9 mouse cellular contexts compared by ENCODE assay signal in genomic region chr6:125350995-125351324, GRCm38 (mm10). TPM values are rescaled to one million over a fixed set of nuclear protein-coding genes. Genes with fewer than 3 reads are reported as not detected.
DNase-seq lines count a peak whose midpoint lies in the region; ATAC-seq and TF ChIP-seq lines count a peak whose summit lies in the region.
"Had no signal": no experiment of that assay in that cellular context is flagged by ENCODE, and none has a peak within 500 bp of the region (broad histone marks: within the 10 kb centered on the region; RNA-seq: fewer than 3 reads in every experiment).

No protein-coding gene starts in this region.

- peak overlapping the region; percentile 95 for H3K9ac ChIP-seq in heart, embryonic 13.5 days
- peak overlapping the region; percentile 87 for H3K9ac ChIP-seq in heart, embryonic 16.5 days (ENCODE audit: low read length)
- H3K9ac ChIP-seq in liver, embryonic 15.5 days = no peak overlapping the region

- no peak for ATAC-seq in heart, embryonic 13.5 days (ENCODE audit: extremely low read depth, insufficient number of reproducible peaks, low FRiP score, low TSS enrichment)
- ATAC-seq in heart, embryonic 16.5 days (replicated peaks; ENCODE audit: extremely low read depth, insufficient read depth, low FRiP score) = no peak
- ATAC-seq in liver, embryonic 15.5 days (ENCODE audit: insufficient read depth) = no peak

- H3K27ac ChIP-seq in heart, embryonic 13.5 days (replicated peaks) = peak overlapping the region; percentile 90; the same call in 1 of the 2 replicates
- H3K27ac ChIP-seq in bone marrow, adult 2 months (ENCODE audit: control insufficient read depth, insufficient read depth, low read depth, low read length, poor library complexity) = peak overlapping the region; percentile 95
- H3K27ac ChIP-seq in heart, embryonic 16.5 days (ENCODE audit: low read length) = peak overlapping the region; percentile 4; the same call in 1 of the 2 replicates
- 0 out of 2 replicates have a peak overlapping the region, but pooled peaks have one; percentile 63 for H3K27ac ChIP-seq in liver, embryonic 15.5 days (replicated peaks)

- H3K4me2 ChIP-seq in heart, embryonic 13.5 days = peak overlapping the region; percentile 90
- H3K4me2 ChIP-seq in heart, embryonic 16.5 days (ENCODE audit: low read depth, low read length) = peak overlapping the region; percentile 77
- H3K4me2 ChIP-seq in liver, embryonic 15.5 days = peak overlapping the region; percentile 71

- 82% methylated on average over 2 of the region's 2 CpGs for WGBS in heart, embryonic 13.5 days
- WGBS in bone marrow, adult 2 months = 54% methylated on average over 2 of the region's 2 CpGs
- WGBS in heart, embryonic 16.5 days = 77% methylated on average over 2 of the region's 2 CpGs
- 71% methylated on average over 2 of the region's 2 CpGs for WGBS in liver, embryonic 15.5 days (ENCODE audit: insufficient replicate concordance)

- TF ChIP-seq CTCF in bone marrow, adult 2 months (IDR thresholded peaks at IDR 0.05; ENCODE audit: control insufficient read depth, insufficient read depth, low read length) = no peak

- H3K9me3 ChIP-seq in heart, embryonic 13.5 days = no peaks in the 10 kb centered on the region
- H3K9me3 ChIP-seq in heart, embryonic 16.5 days (replicated peaks; ENCODE audit: control insufficient read depth, low read length) = no peaks in the 10 kb centered on the region
- H3K9me3 ChIP-seq in liver, embryonic 15.5 days (replicated peaks) = no peaks in the 10 kb centered on the region

- 0 out of 2 replicates have a peak, but pooled peaks cover 2% of the 10 kb centered on the region for H3K36me3 ChIP-seq in heart, embryonic 13.5 days
- H3K36me3 ChIP-seq in heart, embryonic 16.5 days (ENCODE audit: control insufficient read depth, insufficient read depth) = no peaks in the 10 kb centered on the region
- no peaks in the 10 kb centered on the region for H3K36me3 ChIP-seq in liver, embryonic 15.5 days (replicated peaks)

- no peak for DNase-seq in heart, adult 8-10 months (ENCODE audit: low spot score)
- no peak for DNase-seq in adipocyte (ENCODE audit: low spot score)
- DNase-seq in natural killer cell, adult 2 months (ENCODE audit: low spot score in 2 of 2) = no peak
- no peak for DNase-seq in cerebellum, postnatal 14 days
- DNase-seq: gastrocnemius, postnatal 25 days had no signal

- no peaks in the 10 kb centered on the region for H3K27me3 ChIP-seq in heart, embryonic 13.5 days (replicated peaks)
- H3K27me3 ChIP-seq in heart, embryonic 16.5 days (ENCODE audit: control insufficient read depth, insufficient read depth, low read length) = no peaks in the 10 kb centered on the region
- peaks cover 17% of the 10 kb centered on the region; the same call in 1 of the 2 replicates for H3K27me3 ChIP-seq in liver, embryonic 15.5 days

- H3K4me1 ChIP-seq in heart, embryonic 13.5 days = peaks cover 74% of the 10 kb centered on the region
- H3K4me1 ChIP-seq in bone marrow, adult 2 months (ENCODE audit: control insufficient read depth, insufficient read depth, low read length) = peaks cover 9% of the 10 kb centered on the region
- peaks cover 45% of the 10 kb centered on the region for H3K4me1 ChIP-seq in heart, embryonic 16.5 days (ENCODE audit: control insufficient read depth, insufficient read depth, low read length)
- H3K4me1 ChIP-seq in liver, embryonic 15.5 days (replicated peaks) = peaks cover 70% of the 10 kb centered on the region

- TF ChIP-seq POLR2A in bone marrow, adult 2 months (IDR thresholded peaks at IDR 0.05; ENCODE audit: borderline replicate concordance, control insufficient read depth, low read depth, low read length) = no peak

- peak overlapping the region; percentile 84 for H3K4me3 ChIP-seq in heart, embryonic 13.5 days
- H3K4me3 ChIP-seq in bone marrow, adult 2 months (replicated peaks; ENCODE audit: control insufficient read depth, low read depth, low read length) = peak overlapping the region; percentile 93
- peak overlapping the region; percentile 74 for H3K4me3 ChIP-seq in heart, embryonic 16.5 days (ENCODE audit: low read length)
- peak overlapping the region; percentile 59 for H3K4me3 ChIP-seq in liver, embryonic 15.5 days (replicated peaks)

RNA-seq across cellular contexts. Expression of gene Tnfrsf1a, which starts 1.8 kb away (rescaled TPM):
- 39.0 and 43.8 TPM in 2 replicates for polyA plus RNA-seq in heart, embryonic 13.5 days (2015; fragmentation: Nextera tagmentation; extraction: Ambion mirVana)
- 10 to 100 TPM; 50.4 to 54.8 (median 52.8) TPM for total RNA-seq in heart, adult 8-10 months (2022)
- 18.4 and 63.5 TPM in 2 replicates for polyA plus RNA-seq in bone marrow, adult 2 months (2011; ENCODE audit: insufficient read depth, insufficient read length, low replicate concordance, missing spikeins)
- 54.2 and 54.8 TPM in 2 replicates for polyA plus RNA-seq in heart, embryonic 16.5 days (2015; fragmentation: Nextera tagmentation; extraction: Ambion mirVana)
- polyA plus RNA-seq in liver, embryonic 15.5 days (2015; fragmentation: Nextera tagmentation; extraction: Ambion mirVana) = 29.4 and 31.0 TPM in 2 replicates

RNA-seq across cellular contexts. Expression of gene Plekhg6, which starts 29.6 kb away (rescaled TPM):
- polyA plus RNA-seq in heart, embryonic 13.5 days (2015; fragmentation: Nextera tagmentation; extraction: Ambion mirVana) = 0.10 and 0.11 TPM in 2 replicates
- total RNA-seq in heart, adult 8-10 months (2022) = under 1 TPM in 2 of 4 experiments, not detected in 2; 0.06 to 0.09 TPM
- 0.45 TPM in 1 of 2 replicates, not detected in the other for polyA plus RNA-seq in bone marrow, adult 2 months (2011; ENCODE audit: insufficient read depth, insufficient read length, low replicate concordance, missing spikeins)
- 0.25 and 0.41 TPM in 2 replicates for polyA plus RNA-seq in heart, embryonic 16.5 days (2015; fragmentation: Nextera tagmentation; extraction: Ambion mirVana)
- polyA plus RNA-seq in liver, embryonic 15.5 days (2015; fragmentation: Nextera tagmentation; extraction: Ambion mirVana) = 0.70 and 0.86 TPM in 2 replicates
- total RNA-seq: gastrocnemius, postnatal 25 days had no signal

RNA-seq across cellular contexts. Expression of gene Scnn1a, which starts 30.5 kb away (rescaled TPM):
- 0.63 and 0.69 TPM in 2 replicates for polyA plus RNA-seq in heart, embryonic 13.5 days (2015; fragmentation: Nextera tagmentation; extraction: Ambion mirVana)
- total RNA-seq in heart, adult 8-10 months (2022) = under 1 TPM; 0.46 to 0.80 (median 0.58) TPM
- polyA plus RNA-seq in bone marrow, adult 2 months (2011; ENCODE audit: insufficient read depth, insufficient read length, low replicate concordance, missing spikeins) = 1.7 and 5.6 TPM in 2 replicates
- polyA plus RNA-seq in heart, embryonic 16.5 days (2015; fragmentation: Nextera tagmentation; extraction: Ambion mirVana) = 2.6 and 2.9 TPM in 2 replicates
- 0.64 and 0.79 TPM in 2 replicates for polyA plus RNA-seq in liver, embryonic 15.5 days (2015; fragmentation: Nextera tagmentation; extraction: Ambion mirVana)

RNA-seq across cellular contexts. Expression of gene Ltbr, which starts 37.3 kb away (rescaled TPM):
- polyA plus RNA-seq in heart, embryonic 13.5 days (2015; fragmentation: Nextera tagmentation; extraction: Ambion mirVana) = 42.9 and 43.5 TPM in 2 replicates
- 10 to 100 TPM; 24.4 to 26.2 (median 25.5) TPM for total RNA-seq in heart, adult 8-10 months (2022)
- 12.4 and 23.2 TPM in 2 replicates for polyA plus RNA-seq in bone marrow, adult 2 months (2011; ENCODE audit: insufficient read depth, insufficient read length, low replicate concordance, missing spikeins)
- 43.0 and 51.4 TPM in 2 replicates for polyA plus RNA-seq in heart, embryonic 16.5 days (2015; fragmentation: Nextera tagmentation; extraction: Ambion mirVana)
- 20.6 and 25.1 TPM in 2 replicates for polyA plus RNA-seq in liver, embryonic 15.5 days (2015; fragmentation: Nextera tagmentation; extraction: Ambion mirVana)

Comparison
In these comparisons a context has a peak if more than half of its experiments do, and no peak if none do; other contexts are left out.
1. H3K27ac ChIP-seq: peak in every context shown above with its lines; median percentile 95 in bone marrow, adult 2 months; 90 in heart, embryonic 13.5 days; 63 in liver, embryonic 15.5 days; 4 in heart, embryonic 16.5 days.